Mouse (Mus musculus): ENCODE data around the gene Tor2a. TPM values are rescaled to one million over a fixed set of nuclear protein-coding genes. Genes with fewer than 3 reads are reported as not detected.

Gene Tor2a
- 1 to 10 TPM; 7.5 to 8.2 TPM for total RNA-seq (2021)
- long read RNA-seq, experiment 1, transcript Tor2a-201 (5 exons, 1,536 nt) = major isoform, 9 of 12 reads
- long read RNA-seq, experiment 1, partial matches to known transcripts = 0 of 12 reads
- long read RNA-seq, experiment 1, other reads (novel, unspliced or antisense) = 2 of 12 reads
- long read RNA-seq, experiment 2, transcript Tor2a-201 (5 exons, 1,536 nt) = major isoform, 7 of 14 reads
- long read RNA-seq, experiment 2, partial matches to known transcripts = 0 of 14 reads
- long read RNA-seq, experiment 2, other reads (novel, unspliced or antisense) = 3 of 14 reads

- intact Hi-C loops (cut with DNase I; ENCODE audit: low total_unique reads) = no loop called here
- peak; percentile 98 for DNase-seq
Measured at GRCm38 (mm10) chr2:32757056-32757845, at the start of gene Tor2a. Gene Tor2a, plus strand, starts transcription at chr2:32757234.

GRCm38 (mm10) chr2:32708643-32709042 is 48.4 kb upstream of the Tor2a start:
- intact Hi-C loops (cut with DNase I; ENCODE audit: low total_unique reads) = no loop called here
- DNase-seq = peak; percentile 72

- no peak for DNase-seq
- intact Hi-C loops (cut with DNase I; ENCODE audit: low total_unique reads) = loop anchor here (2.0 kb wide), 1 partner anchor 13 kb away; no protein-coding TSS in a partner anchor
Measured at GRCm38 (mm10) chr2:32709521-32710137, 47.4 kb upstream of the Tor2a start.

DNA sequence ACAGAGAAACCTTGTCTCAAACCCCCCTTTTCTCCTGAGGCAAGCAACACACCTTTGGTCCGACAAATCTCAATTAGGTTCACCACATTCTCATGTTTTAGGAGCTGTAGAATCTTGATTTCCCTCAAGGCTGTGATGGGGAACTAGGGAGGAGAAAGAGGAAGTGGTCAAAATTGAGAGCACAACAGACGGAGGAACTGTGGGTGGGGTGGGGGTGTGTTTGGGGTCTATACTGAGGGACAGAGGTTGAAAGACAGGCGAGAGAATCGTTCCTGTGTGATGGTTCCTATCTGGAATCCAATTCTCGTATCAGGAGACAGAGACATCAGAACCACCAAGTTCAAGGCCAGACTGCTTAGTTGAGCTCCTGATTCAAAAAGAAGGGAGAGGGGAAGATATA is 46.6 kb upstream of the Tor2a start:
- intact Hi-C loops (cut with DNase I; ENCODE audit: low total_unique reads) = loop anchor here (2.0 kb wide), 1 partner anchor 14 kb away; no protein-coding TSS in a partner anchor
- no peak for DNase-seq

DNA sequence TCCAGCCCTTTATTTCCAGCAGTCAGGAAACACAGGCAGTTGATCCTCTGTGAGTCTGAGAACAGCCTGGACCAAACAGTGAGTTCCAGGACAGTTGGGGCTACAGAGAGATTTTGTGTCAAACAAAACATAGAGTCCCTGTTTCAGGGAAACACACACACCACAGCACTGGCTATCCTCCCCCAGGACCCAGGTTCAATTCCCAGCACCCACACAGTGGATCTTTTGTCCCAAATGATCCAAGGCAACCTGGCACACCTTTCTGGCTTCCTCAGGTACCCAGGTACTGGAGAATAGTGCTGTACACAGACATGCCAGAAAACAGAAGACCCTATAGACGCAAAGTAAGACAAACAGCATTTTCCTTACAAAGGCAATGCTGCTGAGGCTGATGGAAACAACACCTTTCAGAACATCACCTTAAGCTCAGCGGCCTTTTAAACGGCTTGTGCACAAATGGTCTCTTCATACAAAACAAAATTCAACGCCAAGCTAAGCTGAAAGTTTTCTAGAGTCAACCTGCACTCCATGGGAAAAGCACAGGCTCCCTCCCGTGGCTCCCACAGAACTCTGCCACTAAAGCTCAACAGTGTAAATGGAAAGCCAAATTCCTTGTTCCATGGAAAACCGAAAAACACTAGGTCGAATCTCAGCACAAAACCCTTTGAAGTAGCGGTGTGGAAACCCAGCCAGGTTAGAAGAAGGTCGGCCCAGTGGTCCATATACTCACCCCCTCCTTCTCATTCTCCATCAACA is 45.6 kb upstream of the Tor2a start:
- no peak for DNase-seq
- intact Hi-C loops (cut with DNase I; ENCODE audit: low total_unique reads) = loop anchor here (2.0 kb wide), 1 partner anchor 15 kb away; no protein-coding TSS in a partner anchor

GRCm38 (mm10) chr2:32712108-32712551 is 44.9 kb upstream of the Tor2a start:
- intact Hi-C loops (cut with DNase I; ENCODE audit: low total_unique reads) = no loop called here
- DNase-seq = peak; percentile 77

- DNase-seq = peak; percentile 95
- intact Hi-C loops (cut with DNase I; ENCODE audit: low total_unique reads) = no loop called here
Measured at GRCm38 (mm10) chr2:32712586-32712933, 44.5 kb upstream of the Tor2a start.

DNA sequence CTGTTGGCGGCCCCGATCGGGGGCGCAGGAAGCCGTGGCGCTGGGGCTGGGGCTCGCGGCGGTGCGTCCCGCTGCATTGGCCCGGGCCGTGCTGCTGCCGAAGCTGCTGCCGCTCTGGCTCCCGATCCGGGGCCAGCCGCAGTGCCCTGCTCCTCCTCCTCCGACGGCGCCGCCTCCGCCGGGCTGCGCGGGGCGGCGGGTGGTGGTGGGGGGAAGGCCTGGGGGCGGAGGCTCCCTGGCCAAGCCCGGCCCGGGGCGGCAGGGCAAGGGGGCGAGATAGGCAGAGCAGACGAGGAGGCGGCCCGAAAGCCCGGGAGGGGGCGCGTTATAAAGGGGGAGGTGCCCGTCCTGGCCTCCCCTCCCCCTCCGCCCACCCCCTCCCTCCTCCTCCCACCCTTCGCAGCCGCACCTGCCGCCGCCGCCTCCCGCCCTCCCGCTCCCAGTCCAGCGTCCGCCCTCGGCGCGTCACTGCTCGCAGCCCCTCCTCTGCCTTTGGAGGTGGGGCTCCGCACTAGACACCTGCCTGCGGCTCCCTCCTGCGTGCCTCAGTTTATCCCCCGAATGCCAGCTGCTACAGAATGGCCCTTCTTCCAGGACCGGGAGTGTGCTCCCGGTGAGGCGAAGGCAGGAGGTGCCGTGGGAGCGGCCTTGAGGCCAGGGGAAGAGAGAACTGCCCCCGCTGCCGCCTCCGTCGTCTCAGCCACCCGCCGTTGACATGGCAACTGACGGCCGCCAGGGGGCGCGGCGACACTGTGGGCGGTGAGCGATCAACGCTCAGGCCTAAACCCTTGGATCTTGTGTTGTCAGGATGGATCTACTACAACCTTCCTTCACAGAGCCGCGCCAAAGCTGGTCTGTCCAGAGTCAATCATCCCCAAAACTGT is 43.9 kb upstream of the Tor2a start, which contains the start of gene Cdk9:
Gene Cdk9 (minus strand): TSS at position 143 of the 884 bp plus-strand sequence.
- intact Hi-C loops (cut with DNase I; ENCODE audit: low total_unique reads) = no loop called here
- DNase-seq = peak; percentile 93

- intact Hi-C loops (cut with DNase I; ENCODE audit: low total_unique reads) = loop anchor here (2.0 kb wide), 1 partner anchor 40 kb away; no protein-coding TSS in a partner anchor
- DNase-seq = no peak
Measured at GRCm38 (mm10) chr2:32714117-32714986, 42.7 kb upstream of the Tor2a start.

- no peak for DNase-seq
- intact Hi-C loops (cut with DNase I; ENCODE audit: low total_unique reads) = loop anchor here (2.0 kb wide), 1 partner anchor 40 kb away; no protein-coding TSS in a partner anchor
Measured at GRCm38 (mm10) chr2:32714987-32715425, 42.0 kb upstream of the Tor2a start.

GRCm38 (mm10) chr2:32718761-32719160 is 38.3 kb upstream of the Tor2a start:
- no peak for DNase-seq
- intact Hi-C loops (cut with DNase I; ENCODE audit: low total_unique reads) = no loop called here

DNA sequence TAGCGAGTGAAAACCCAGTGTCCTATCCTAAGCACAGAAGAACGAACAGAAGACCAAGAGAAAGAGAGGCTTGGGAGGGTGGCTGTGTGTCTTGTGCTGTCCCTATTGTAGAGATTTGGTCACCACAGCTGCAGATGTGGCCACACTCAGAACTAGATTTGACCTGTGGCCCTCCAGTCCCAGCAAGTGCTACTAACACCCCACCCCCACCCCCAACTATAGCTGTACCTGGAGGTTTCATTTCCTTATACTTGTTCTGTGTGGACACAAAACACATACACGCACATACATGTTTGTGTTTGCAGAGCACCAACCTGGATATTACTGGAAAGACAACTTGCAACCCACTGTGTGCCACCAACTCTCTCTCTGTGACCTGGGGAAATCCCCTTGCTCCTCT is 37.0 kb upstream of the Tor2a start:
- DNase-seq = no peak
- intact Hi-C loops (cut with DNase I; ENCODE audit: low total_unique reads) = no loop called here

DNA sequence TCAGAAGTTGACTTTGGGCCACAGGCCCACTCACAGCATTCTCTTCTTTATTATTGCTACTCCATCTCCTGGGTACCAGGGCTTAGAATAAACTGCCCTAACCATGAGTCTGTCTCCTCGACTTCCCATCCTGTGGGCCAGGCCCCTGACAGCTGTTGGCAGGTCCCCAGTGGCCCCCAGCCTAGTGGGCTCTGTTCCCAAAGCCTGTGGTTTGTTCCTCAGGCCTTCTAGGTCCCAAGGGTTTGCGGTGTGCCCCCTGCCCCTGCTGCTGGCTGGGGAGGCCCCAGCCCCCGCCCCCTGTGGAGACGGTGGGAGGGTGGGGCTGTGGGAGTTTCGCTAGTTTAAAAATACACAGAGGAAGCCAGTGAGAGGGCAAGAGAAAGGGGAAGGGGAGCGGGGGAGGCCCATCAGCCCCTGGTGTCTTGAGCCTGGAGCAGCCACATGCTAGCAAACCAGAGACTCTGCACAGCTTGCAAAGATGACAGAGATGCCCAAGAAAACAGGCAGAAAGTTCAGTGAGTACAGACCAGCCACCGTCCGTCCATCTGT is 36.3 kb upstream of the Tor2a start, which contains the start of gene Sh2d3c:
Gene Sh2d3c (plus strand): TSS at position 375 of the 549 bp plus-strand sequence.
- DNase-seq = no peak
- intact Hi-C loops (cut with DNase I; ENCODE audit: low total_unique reads) = no loop called here

GRCm38 (mm10) chr2:32722046-32722445 is 35.0 kb upstream of the Tor2a start:
- DNase-seq = no peak
- intact Hi-C loops (cut with DNase I; ENCODE audit: low total_unique reads) = no loop called here

- no peak for DNase-seq
- intact Hi-C loops (cut with DNase I; ENCODE audit: low total_unique reads) = no loop called here
Measured at GRCm38 (mm10) chr2:32722581-32722980, 34.5 kb upstream of the Tor2a start.

DNA sequence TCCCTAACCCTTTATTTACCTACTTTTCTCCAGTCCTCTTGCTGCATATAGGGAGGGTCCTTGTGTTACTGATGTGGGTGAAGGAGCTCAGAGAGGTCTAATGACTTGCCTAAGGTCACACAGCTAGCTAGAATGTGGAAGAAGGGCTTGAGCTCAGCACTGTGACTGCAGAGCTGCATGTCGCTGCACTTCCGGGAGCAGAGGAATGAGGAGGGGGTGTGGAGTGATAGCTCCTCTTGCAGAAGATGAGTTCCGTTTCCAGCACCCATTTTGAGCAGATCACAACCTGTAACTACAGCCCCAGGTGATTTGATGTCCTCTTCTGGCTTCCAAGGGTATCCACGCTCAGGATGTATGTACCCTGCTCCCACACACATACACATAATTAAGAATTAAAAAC is 32.9 kb upstream of the Tor2a start:
- DNase-seq = no peak

More for the DNA sequence above, 32.9 kb upstream of the Tor2a start:
- intact Hi-C loops (cut with DNase I; ENCODE audit: low total_unique reads) = no loop called here

Data from gastrocnemius, postnatal 14 days (tissue).